Mouse (Mus musculus) small intestine, adult 2 months (tissue): ENCODE data around the gene Gm4981. TPM values are rescaled to one million over a fixed set of nuclear protein-coding genes. Genes with fewer than 3 reads are reported as not detected.

ENCODE experiments used
- H3K27ac ChIP-seq: fragments of 200-500 bp; 2 replicates; pipeline ENCODE4 v1.5.1; 2012; ENCODE audit warnings: low read depth, low read length, control low read depth, inconsistent platforms; ENCODE audit not compliant: insufficient read depth
- H3K27me3 ChIP-seq: fragments of 200-500 bp; 2 replicates; pipeline ENCODE4 v1.6.1; 2012; ENCODE audit warnings: mild to moderate bottlenecking, moderate library complexity, low read length, inconsistent platforms; ENCODE audit not compliant: control insufficient read depth, insufficient read depth
- H3K36me3 ChIP-seq: fragments of 200-500 bp; 2 replicates; pipeline ENCODE4 v1.6.1; 2012; ENCODE audit warnings: mild to moderate bottlenecking, low read length, control low read depth, inconsistent platforms; ENCODE audit not compliant: control insufficient read depth, insufficient read depth
- H3K4me1 ChIP-seq: fragments of 200-500 bp; 2 replicates; pipeline ENCODE4 v1.6.1; 2012; ENCODE audit warnings: low read length, inconsistent platforms, mixed read lengths; ENCODE audit not compliant: control insufficient read depth, insufficient read depth, insufficient read length
- H3K4me3 ChIP-seq: fragments of 200-500 bp; 2 replicates; pipeline ENCODE4 v1.5.1; 2012; ENCODE audit warnings: low read depth, mild to moderate bottlenecking, control low read depth, inconsistent platforms, low read length, moderate library complexity
- CTCF ChIP-seq: fragments of 200-500 bp; IDR thresholded peaks from 2 replicates; pipeline ENCODE4 v1.5.1; 2012; ENCODE audit warnings: low read depth, mild to moderate bottlenecking, control low read depth, inconsistent platforms, low read length, moderate library complexity, mixed read lengths; ENCODE audit not compliant: insufficient replicate concordance, insufficient read length; ENCODE audit errors: extremely low read depth
- POLR2A ChIP-seq: fragments of 200-500 bp; IDR thresholded peaks from 2 replicates; pipeline ENCODE4 v1.6.1; 2012; ENCODE audit warnings: low read depth, mild to moderate bottlenecking, control low read depth, inconsistent platforms, low read length, moderate library complexity
- WGBS: fragments of 180-500 bp; shearing (Covaris S2); methylation state at CpG from one replicate; pipeline ENCODE4 v1.1.7; 2018; 5-methylcytosine and 5-hydroxymethylcytosine counted together
- polyA plus RNA-seq: library from polyadenylated mRNA; depleted of rRNA; stranded (reverse); fragments of >200 nt; gene quantifications from 2 replicates; pipeline ENCODE4 v1.2.3, GENCODE M21; 2012; rRNA removed

Gm4981 gene
- polyA plus RNA-seq, 1 experiment = not detected

DNA sequence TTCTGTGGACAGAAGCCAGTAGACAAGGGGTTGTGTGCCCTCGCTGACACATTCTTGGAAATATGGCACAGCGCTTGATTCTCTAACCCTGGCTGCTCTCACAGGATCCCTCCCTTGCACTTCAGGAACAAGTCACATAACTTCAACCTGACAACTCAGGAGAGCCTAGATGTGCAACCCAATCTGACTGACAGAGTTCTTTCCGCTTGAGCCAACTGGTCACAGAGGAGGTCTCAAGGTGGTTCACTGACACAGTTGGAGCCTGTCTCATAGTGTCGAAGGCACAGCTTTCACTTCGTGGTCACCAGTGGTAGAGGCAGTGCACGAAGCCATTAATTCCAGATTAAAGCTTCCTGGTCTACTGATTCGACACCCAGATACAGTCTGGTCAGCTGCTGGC is 24.3 kb downstream of the Gm4981 start:
- no peak overlapping the region for H3K27ac ChIP-seq
- no peak for TF ChIP-seq POLR2A
- no peak for TF ChIP-seq CTCF
- no peaks in the 10 kb centered on the region for H3K36me3 ChIP-seq
- WGBS = 75% methylated on average over 7 of the region's 7 CpGs
- no peaks in the 10 kb centered on the region for H3K27me3 ChIP-seq
- no peaks in the 10 kb centered on the region for H3K4me1 ChIP-seq
- H3K4me3 ChIP-seq = no peak overlapping the region

DNA sequence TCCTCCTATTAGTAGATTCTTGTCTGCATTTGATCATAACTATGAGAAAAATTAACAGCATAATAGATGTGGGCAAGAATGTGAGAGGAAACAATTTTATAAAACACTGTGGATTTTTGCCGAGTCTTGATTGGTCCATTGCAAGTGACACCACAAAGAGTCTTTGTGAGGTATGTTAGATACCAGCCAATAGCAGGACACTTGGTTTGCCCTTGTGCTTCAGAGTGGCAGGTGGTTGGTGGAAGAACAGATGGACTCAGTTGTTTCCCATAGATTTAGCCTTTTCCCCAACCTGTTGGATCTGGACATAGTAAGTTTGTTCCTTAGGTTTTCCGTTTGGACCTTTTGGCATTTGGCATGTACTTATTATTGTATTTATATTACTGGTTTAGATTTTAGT is 25.3 kb downstream of the Gm4981 start:
- WGBS = 86% methylated on average over 2 of the region's 2 CpGs
- Histone ChIP-seq H3K36me3 (no peaks in the 10 kb centered on the region), H3K27ac (no peak overlapping the region), H3K4me1 (no peaks in the 10 kb centered on the region), H3K4me3 (no peak overlapping the region), H3K27me3 (no peaks in the 10 kb centered on the region)
- TF ChIP-seq CTCF = no peak
- TF ChIP-seq POLR2A = no peak

DNA sequence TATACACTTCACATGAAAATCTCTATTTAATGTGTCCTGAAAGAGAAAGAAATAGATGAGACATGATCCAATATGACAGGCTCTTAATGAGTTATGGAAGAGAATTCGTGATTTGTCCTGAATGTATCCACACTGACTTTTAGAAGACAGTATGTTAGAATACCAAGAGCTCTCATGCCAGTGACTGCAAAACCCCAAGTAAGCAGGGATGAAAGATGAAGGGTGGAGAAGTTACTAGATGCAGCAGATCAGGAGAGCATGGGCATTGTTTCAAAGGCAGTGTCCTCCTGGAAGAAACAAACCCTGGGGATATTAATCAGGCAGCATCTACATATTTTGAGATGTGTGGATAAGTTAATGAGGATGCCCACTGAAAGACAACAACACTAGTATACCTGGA is 26.0 kb downstream of the Gm4981 start:
- Histone ChIP-seq H3K27me3 (no peaks in the 10 kb centered on the region), H3K4me1 (no peaks in the 10 kb centered on the region), H3K36me3 (no peaks in the 10 kb centered on the region), H3K4me3 (no peak overlapping the region), H3K27ac (no peak overlapping the region)
- TF ChIP-seq CTCF = no peak
- TF ChIP-seq POLR2A = no peak
- WGBS = 55% methylated on average over 1 of the region's 1 CpGs

DNA sequence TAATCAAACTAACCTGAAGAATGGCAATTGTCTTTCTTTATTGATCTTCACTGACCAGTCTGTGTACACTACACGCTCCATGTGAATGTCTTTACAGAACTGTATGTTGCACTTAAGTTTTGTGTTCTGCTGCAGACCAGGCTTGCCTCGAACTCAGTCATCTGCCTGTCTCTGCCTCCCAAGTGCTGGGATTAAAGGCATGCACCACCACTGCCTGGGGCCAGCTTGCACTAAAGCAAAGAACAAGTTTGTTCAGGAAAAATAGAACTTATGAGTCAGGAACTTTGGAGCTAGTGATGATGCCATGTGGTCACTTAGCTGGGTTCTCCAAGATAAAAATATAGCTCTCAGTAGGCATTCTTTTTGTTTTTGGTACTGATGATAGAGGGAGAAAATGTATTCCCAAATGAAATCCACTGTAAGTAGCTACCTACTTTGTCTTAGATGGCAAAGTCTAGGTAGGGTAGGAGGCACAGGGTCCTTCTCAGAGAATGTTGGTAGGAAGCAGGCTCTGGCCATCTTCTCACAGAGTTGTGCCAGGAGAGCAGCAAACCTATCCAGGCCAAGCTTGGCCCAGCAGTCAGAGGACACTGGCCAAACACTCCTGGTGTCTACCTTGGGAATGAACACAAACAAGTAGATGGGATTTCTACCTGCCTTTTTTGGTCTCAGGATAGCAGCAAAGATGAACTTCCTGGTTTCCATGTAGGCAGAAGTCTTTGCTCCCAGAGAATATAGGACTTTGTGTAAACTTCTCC is 26.6 kb downstream of the Gm4981 start:
- no peak for TF ChIP-seq CTCF
- no peak for TF ChIP-seq POLR2A
- no peaks in the 10 kb centered on the region for H3K36me3 ChIP-seq
- no peak overlapping the region for H3K4me3 ChIP-seq
- no peak overlapping the region for H3K27ac ChIP-seq
- H3K27me3 ChIP-seq = no peaks in the 10 kb centered on the region
- H3K4me1 ChIP-seq = no peaks in the 10 kb centered on the region
- 56% methylated on average over 2 of the region's 2 CpGs for WGBS

DNA sequence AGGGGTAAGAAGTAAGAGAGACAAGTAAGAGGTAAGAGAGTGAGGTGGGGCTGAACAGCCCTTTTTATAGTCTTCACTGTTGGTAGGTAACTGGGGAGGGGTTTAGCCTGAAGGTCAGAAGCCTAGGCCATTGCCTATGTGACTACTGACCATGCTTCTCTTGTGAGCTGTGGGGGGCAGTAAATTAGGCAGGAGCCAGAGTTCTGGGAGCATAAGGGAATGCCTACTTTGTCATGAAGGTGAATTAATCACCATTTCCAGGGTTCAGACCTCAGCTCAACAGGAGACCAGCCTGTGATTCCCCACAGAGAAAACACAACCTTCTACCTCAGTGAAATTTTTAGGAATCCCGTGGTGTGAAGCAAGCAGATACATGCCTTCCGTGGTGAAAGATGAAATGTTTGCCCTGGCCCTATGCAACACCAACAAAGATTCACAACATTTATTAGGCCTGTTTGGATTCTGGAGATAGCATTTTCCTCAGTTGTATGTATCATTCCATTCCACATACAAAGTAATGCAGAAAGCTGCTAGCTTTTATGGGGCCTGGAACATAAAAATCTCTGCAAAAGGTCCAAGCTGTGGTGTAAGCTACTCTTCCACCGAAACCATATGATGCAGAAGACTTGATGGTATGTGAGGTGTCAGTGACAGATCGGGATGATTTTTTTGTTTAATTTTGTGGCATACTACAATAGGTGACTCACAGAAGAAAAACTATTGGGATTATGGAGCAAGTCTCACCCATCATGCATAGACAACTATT is 29.7 kb downstream of the Gm4981 start:
- 86% methylated on average over 4 of the region's 4 CpGs for WGBS
- Histone ChIP-seq H3K36me3 (no peaks in the 10 kb centered on the region), H3K27ac (no peak overlapping the region), H3K4me1 (no peaks in the 10 kb centered on the region), H3K4me3 (no peak overlapping the region), H3K27me3 (no peaks in the 10 kb centered on the region)
- no peak for TF ChIP-seq CTCF
- TF ChIP-seq POLR2A = no peak

DNA sequence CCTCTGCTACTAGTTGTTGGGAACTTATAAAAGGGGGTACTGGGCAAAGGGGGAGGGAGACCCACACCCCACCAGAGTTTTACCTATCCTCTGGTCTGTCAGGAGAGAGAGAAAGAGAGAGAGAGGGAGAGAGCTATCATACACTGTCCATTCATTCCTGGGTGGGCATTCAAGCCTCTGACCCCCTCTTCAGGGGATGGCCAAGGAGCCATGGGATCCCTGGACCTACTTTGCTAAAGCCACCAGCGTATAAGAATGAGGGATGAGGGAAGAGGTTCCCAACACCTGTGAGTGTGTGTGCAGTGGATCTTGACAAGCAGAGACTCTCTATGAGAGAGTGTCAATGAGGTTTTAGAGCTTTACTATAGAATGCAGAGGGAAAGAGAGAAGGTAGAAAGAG is 30.5 kb downstream of the Gm4981 start:
- WGBS = 40% methylated on average over 1 of the region's 1 CpGs
- H3K27ac ChIP-seq = no peak overlapping the region
- H3K4me1 ChIP-seq = no peaks in the 10 kb centered on the region
- H3K4me3 ChIP-seq = no peak overlapping the region
- TF ChIP-seq POLR2A (no peak), CTCF (no peak)
- no peaks in the 10 kb centered on the region for H3K27me3 ChIP-seq
- no peaks in the 10 kb centered on the region for H3K36me3 ChIP-seq

Other genes starting within 250 kb of the Gm4981 start
- gene AW822073, start 11.8 kb downstream of the Gm4981 start, polyA plus RNA-seq = not detected in 2 replicates
- not detected in 2 replicates for gene Duxf3, start 4.0 kb downstream of the Gm4981 start, polyA plus RNA-seq
- gene Gcc2, start 18.8 kb upstream of the Gm4981 start, polyA plus RNA-seq = 3.2 and 6.2 TPM in 2 replicates
- 3.5 and 4.5 TPM in 2 replicates for gene Lims1, start 86.8 kb upstream of the Gm4981 start, polyA plus RNA-seq
- gene Ranbp2, start 210.2 kb upstream of the Gm4981 start, polyA plus RNA-seq = 0.71 and 1.3 TPM in 2 replicates